Mouse (Mus musculus): ENCODE data around the gene Rab31. TPM values are rescaled to one million over a fixed set of nuclear protein-coding genes. Genes with fewer than 3 reads are reported as not detected.

Rab31 gene
- polyA plus RNA-seq, 1 experiment from 2014 or later: 32.0 TPM

DNA sequence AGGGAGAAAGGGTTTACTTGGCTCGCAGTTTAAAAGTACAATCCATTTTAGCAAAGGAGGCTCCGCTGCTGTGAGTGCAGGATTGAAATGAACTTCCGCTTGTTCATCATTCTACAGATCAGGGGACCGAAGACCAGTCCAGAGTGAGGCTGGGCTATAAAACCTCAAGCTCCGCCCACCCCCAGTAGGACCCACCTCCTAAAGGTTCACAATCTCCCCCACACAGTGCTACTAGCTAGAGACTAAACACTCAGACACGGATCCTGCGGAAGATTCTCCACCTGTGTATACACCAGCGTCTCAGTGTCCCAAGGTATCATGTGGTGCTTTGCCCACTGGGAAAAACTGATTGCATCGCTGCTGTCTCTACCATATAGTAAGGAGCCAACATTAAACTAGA, 40.8 kb downstream of the Rab31 start:
- no peak for ATAC-seq (ENCODE audit: insufficient read depth, low FRiP score, low read depth)
- Histone ChIP-seq H3K27me3 (replicated peaks) (no peaks in the 10 kb centered on the region), H3K4me3 (replicated peaks) (no peak overlapping the region), H3K9ac (no peak overlapping the region), H3K27ac (no peak overlapping the region), H3K9me3 (no peaks in the 10 kb centered on the region), H3K36me3 (no peaks in the 10 kb centered on the region), H3K4me2 (no peak overlapping the region), H3K4me1 (no peaks in the 10 kb centered on the region)
- 86% methylated on average over 9 of the region's 9 CpGs for WGBS

DNA sequence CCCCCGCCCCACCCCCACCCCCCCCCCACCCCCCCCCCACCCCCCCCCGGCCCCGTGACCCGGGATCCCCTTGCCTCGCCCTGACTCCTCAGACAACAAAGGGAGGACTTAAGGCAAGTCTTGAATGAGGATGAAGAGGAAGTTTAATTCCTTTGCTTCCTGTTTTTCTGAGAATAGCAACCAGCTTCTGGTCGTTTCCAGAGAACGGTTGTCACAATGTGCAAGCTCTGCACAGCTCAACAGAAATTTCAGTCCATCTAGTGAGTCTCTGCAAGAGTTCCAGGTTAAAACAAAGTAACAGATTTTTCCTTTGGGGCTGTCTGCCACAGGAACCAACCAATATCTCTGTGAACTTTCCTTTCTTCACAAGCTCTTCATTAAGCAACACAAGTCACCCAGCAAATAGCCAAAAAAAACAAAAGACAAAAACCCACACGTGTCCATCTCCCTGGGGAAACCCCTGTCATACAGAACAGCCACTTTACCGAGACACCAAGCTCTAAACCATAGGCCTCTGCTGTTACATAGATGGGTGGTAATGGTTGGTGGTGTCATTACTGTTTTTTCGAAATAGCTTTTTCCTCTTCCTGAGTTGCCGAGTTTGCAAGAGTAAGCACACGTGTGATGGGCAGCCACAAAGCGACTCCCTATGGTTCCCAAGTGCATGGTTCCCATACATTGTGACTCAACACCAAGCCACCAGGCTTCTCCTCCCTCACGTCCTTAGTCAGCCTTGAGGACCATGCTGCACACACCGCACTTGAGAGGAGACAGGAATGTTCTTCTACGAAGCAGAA, 42.4 kb downstream of the Rab31 start:
- Histone ChIP-seq H3K27me3 (replicated peaks) (no peaks in the 10 kb centered on the region), H3K9me3 (no peaks in the 10 kb centered on the region), H3K4me2 (no peak overlapping the region), H3K36me3 (no peaks in the 10 kb centered on the region), H3K4me3 (replicated peaks) (no peak overlapping the region), H3K4me1 (no peaks in the 10 kb centered on the region), H3K27ac (0 out of 2 replicates have a peak overlapping the region, but pooled peaks have one; percentile 40), H3K9ac (no peak overlapping the region)
- ATAC-seq (ENCODE audit: insufficient read depth, low FRiP score, low read depth): no peak
- WGBS: 75% methylated on average over 15 of the region's 16 CpGs

DNA sequence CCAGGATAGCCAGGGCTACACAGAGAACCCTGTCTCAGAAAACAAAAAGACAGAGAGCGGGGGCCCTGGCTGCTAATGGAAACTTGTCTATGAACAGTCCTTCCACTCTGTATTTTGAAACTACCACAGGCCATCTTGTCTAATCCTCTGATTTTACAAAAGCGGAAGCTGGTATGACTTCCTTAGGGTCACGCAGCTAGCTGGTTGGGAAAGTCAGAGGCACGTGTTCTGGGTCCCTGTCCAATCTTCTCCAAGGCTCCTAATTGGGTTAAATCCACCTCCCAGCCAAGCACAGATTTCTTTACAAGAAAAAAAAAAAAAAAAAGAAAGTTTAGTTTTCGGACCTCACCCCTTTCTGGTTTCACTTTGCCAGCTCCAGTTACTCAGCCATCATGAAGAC, 45.8 kb downstream of the Rab31 start:
- Histone ChIP-seq H3K27me3 (replicated peaks) (no peaks in the 10 kb centered on the region), H3K4me3 (replicated peaks) (no peak overlapping the region), H3K9me3 (no peaks in the 10 kb centered on the region), H3K4me1 (no peaks in the 10 kb centered on the region), H3K4me2 (no peak overlapping the region), H3K36me3 (no peaks in the 10 kb centered on the region), H3K27ac (no peak overlapping the region), H3K9ac (no peak overlapping the region)
- no peak for ATAC-seq (ENCODE audit: insufficient read depth, low FRiP score, low read depth)
- 82% methylated on average over 5 of the region's 5 CpGs for WGBS

DNA sequence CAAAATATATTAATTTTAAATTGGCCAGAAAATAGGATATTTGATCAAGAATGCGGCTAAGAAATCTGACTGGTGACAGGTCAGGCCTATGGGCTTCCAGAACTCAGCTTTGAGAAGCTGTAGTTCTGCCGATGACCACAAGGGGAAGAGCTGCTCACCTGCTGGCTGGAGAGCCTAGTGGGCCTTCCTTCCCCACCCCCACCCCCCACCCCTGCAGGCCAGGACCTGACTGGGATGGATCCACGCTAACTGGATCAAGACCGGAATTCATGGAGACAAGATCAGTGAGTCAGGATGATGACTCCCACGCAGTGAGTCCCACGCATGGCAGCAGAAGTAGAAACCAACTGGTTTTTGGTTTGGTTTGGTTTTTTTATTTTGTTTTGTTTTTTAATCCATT, 46.3 kb downstream of the Rab31 start:
- H3K4me1 ChIP-seq: no peaks in the 10 kb centered on the region
- no peak overlapping the region for H3K4me2 ChIP-seq
- no peak overlapping the region for H3K27ac ChIP-seq
- no peaks in the 10 kb centered on the region for H3K9me3 ChIP-seq
- H3K27me3 ChIP-seq (replicated peaks): no peaks in the 10 kb centered on the region
- H3K9ac ChIP-seq: no peak overlapping the region
- WGBS: 80% methylated on average over 6 of the region's 6 CpGs
- no peaks in the 10 kb centered on the region for H3K36me3 ChIP-seq
- no peak overlapping the region for H3K4me3 ChIP-seq (replicated peaks)
- no peak for ATAC-seq (ENCODE audit: insufficient read depth, low FRiP score, low read depth)

DNA sequence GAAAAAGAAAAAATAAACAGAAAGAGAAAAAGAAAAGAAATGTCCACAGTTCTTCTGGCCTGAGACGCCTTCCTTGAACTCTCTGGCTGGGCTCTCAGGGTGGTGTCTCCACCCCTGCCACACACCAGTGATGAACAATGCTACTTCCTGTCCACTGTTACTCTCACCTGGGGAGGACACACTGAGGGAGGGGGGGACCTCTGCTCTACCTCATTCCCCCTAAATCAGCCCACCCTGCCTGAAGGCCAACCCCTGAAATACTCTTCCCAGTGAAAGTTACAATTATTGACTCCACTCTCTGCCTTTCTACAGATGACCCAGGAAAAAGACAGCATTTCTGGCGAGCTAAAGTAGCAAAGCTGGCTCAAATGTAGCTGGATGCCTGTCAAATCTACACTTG, 46.7 kb downstream of the Rab31 start:
- no peak for ATAC-seq (ENCODE audit: insufficient read depth, low FRiP score, low read depth)
- no peak overlapping the region for H3K27ac ChIP-seq
- 82% methylated on average over 2 of the region's 2 CpGs for WGBS

DNA sequence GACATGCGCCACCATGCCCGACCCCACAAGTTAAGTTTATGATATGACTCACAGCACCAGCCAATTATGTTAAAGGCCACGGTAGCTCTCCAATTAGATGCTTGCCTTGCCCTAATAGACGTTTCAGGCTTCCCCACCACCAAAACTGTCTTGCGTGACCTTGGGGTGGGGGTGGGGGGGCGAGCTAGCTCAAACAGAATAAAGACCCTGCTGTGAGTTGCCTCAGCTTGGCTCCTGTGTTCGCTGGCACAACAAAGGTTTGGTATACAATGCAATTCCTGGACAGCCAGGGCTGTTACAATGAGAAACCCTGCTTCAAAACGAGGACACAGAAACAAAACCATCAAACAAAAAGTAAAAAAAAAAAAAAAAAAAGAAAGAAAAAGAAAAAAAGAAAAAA, 47.2 kb downstream of the Rab31 start:
- H3K9me3 ChIP-seq: no peaks in the 10 kb centered on the region
- no peak overlapping the region for H3K27ac ChIP-seq
- H3K9ac ChIP-seq: no peak overlapping the region
- no peaks in the 10 kb centered on the region for H3K27me3 ChIP-seq (replicated peaks)
- ATAC-seq (ENCODE audit: insufficient read depth, low FRiP score, low read depth): no peak
- 71% methylated on average over 8 of the region's 8 CpGs for WGBS
- no peaks in the 10 kb centered on the region for H3K36me3 ChIP-seq
- no peak overlapping the region for H3K4me2 ChIP-seq
- no peak overlapping the region for H3K4me3 ChIP-seq (replicated peaks)
- H3K4me1 ChIP-seq: no peaks in the 10 kb centered on the region

More for the DNA sequence above, 46.7 kb downstream of the Rab31 start:
- Histone ChIP-seq H3K9me3 (no peaks in the 10 kb centered on the region), H3K9ac (no peak overlapping the region), H3K27me3 (replicated peaks) (no peaks in the 10 kb centered on the region), H3K4me1 (no peaks in the 10 kb centered on the region), H3K36me3 (no peaks in the 10 kb centered on the region), H3K4me3 (replicated peaks) (no peak overlapping the region), H3K4me2 (no peak overlapping the region)

DNA sequence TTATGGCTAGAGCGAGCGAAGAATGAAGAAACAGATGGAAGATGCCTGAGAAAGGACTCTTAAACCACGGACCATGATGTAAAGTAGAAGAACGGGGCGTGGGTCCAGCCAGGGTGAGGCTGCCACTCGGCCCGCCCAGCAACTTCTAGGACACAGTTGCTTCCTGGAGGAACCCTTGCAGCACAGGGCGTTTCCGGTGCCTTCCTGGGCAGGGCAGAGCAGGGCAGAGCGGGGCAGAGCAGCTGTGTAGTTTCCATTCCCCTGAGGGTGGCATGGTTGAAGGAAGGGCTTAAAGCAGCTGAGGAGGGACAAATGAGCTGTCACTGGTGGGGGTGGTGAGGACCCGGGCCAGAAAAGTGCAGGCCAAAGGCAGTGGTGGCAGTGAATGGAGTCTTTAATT, 48.3 kb downstream of the Rab31 start:
- 77% methylated on average over 11 of the region's 11 CpGs for WGBS
- Histone ChIP-seq H3K9me3 (no peaks in the 10 kb centered on the region), H3K27me3 (replicated peaks) (no peaks in the 10 kb centered on the region), H3K9ac (no peak overlapping the region), H3K4me1 (no peaks in the 10 kb centered on the region), H3K4me3 (replicated peaks) (no peak overlapping the region), H3K27ac (peak overlapping the region; percentile 16; the same call in 1 of the 2 replicates), H3K36me3 (no peaks in the 10 kb centered on the region), H3K4me2 (no peak overlapping the region)
- ATAC-seq (ENCODE audit: insufficient read depth, low FRiP score, low read depth): peak; percentile 50; the same call in 1 of the 2 replicates

DNA sequence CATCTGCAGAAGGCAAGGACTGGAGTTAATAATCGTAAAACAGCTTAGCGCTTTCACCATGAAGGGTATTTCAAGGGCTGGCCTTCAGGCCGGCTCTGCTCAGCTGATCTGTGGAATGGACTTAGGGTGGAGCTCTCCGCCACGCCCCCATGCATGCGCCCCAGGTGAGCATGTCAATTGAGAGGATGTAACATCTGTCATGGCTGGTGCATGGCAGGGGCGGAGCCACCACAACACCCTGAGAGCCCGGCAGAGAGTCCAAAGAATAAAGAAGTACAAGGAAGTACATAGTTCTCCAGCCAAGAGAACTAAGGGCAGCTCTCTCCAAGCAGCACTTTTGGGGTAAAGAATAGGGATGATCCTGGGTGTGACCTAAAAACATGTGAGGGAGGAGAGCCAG, 48.9 kb downstream of the Rab31 start:
- H3K4me2 ChIP-seq: no peak overlapping the region
- H3K4me3 ChIP-seq (replicated peaks): no peak overlapping the region
- H3K27ac ChIP-seq: peak overlapping the region; percentile 16; the same call in 1 of the 2 replicates
- ATAC-seq (ENCODE audit: insufficient read depth, low FRiP score, low read depth): 0 out of 2 replicates have a peak, but pooled peaks have one; percentile 43
- no peaks in the 10 kb centered on the region for H3K27me3 ChIP-seq (replicated peaks)
- 84% methylated on average over 8 of the region's 8 CpGs for WGBS
- no peaks in the 10 kb centered on the region for H3K4me1 ChIP-seq
- H3K9ac ChIP-seq: no peak overlapping the region
- H3K36me3 ChIP-seq: no peaks in the 10 kb centered on the region
- no peaks in the 10 kb centered on the region for H3K9me3 ChIP-seq

DNA sequence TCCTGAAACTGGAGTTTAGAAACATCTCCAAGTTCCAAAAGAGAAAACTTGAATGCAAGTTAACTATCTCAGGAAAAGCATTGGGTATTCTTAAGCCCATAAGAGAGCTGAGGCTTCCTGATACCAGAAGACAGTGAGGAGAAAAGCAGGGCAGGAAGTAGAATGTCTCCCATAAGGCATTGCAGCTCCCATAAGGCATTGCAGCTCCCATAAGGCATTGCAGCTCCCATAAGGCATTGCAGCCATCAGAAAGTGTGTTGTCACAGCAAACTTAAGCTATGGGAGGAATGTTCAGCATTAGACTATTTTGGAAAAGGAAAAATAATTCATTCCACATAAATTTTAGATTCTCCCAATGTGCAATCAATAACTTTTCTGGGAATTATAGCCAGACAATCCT, 51.2 kb downstream of the Rab31 start:
- H3K4me2 ChIP-seq: no peak overlapping the region
- ATAC-seq (ENCODE audit: insufficient read depth, low FRiP score, low read depth): no peak
- H3K4me1 ChIP-seq: no peaks in the 10 kb centered on the region
- no peaks in the 10 kb centered on the region for H3K36me3 ChIP-seq
- no peaks in the 10 kb centered on the region for H3K9me3 ChIP-seq
- no peak overlapping the region for H3K9ac ChIP-seq
- H3K4me3 ChIP-seq (replicated peaks): no peak overlapping the region
- H3K27me3 ChIP-seq (replicated peaks): no peaks in the 10 kb centered on the region
- no peak overlapping the region for H3K27ac ChIP-seq

DNA sequence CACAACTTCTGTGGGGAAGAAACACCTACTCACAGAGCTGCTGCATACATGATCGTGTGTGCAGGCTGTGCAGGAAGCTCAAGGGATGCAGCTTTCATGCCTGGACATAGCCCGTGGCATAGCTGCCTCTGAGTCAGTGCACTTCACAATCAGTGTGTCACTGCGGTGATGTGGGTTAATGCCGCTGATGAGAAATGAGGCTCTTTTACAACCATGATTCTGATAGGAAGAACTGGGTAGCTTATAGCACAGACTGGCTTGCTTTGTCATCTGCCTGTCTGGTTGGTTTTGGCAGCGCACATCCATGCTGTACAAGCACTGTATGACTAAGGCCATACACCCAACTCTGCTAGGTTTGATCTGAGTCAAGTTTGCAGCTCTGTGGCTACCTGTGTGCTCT, 52.7 kb downstream of the Rab31 start:
- no peak overlapping the region for H3K4me2 ChIP-seq
- no peak for ATAC-seq (ENCODE audit: insufficient read depth, low FRiP score, low read depth)
- no peaks in the 10 kb centered on the region for H3K9me3 ChIP-seq
- H3K4me3 ChIP-seq (replicated peaks): no peak overlapping the region
- H3K27me3 ChIP-seq (replicated peaks): no peaks in the 10 kb centered on the region
- H3K9ac ChIP-seq: no peak overlapping the region
- H3K36me3 ChIP-seq: no peaks in the 10 kb centered on the region
- H3K27ac ChIP-seq: no peak overlapping the region
- H3K4me1 ChIP-seq: no peaks in the 10 kb centered on the region
- 93% methylated on average over 5 of the region's 5 CpGs for WGBS

DNA sequence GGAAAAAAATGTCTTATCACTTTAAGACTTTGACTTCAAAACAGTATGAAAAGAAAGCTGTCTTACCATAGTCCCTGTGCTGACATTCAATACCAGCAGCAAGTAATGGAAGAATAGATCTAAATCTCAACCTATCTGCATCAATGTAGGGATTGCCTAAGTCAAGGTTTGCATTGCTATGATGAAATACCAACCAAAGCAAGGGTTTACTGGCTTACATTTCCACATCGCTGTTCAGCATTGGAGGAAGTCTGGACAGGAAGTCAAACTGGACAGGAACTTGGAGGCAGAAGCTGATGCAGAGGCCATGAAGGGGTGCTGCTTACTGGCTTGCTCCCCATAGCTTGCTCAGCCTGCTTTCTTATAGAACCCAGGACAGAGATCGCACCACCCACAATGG, 54.0 kb downstream of the Rab31 start:
- no peak overlapping the region for H3K27ac ChIP-seq
- H3K9ac ChIP-seq: no peak overlapping the region
- no peaks in the 10 kb centered on the region for H3K9me3 ChIP-seq
- no peaks in the 10 kb centered on the region for H3K27me3 ChIP-seq (replicated peaks)
- no peak overlapping the region for H3K4me3 ChIP-seq (replicated peaks)
- no peaks in the 10 kb centered on the region for H3K4me1 ChIP-seq
- ATAC-seq (ENCODE audit: insufficient read depth, low FRiP score, low read depth): no peak
- no peaks in the 10 kb centered on the region for H3K36me3 ChIP-seq
- 91% methylated on average over 2 of the region's 2 CpGs for WGBS
- no peak overlapping the region for H3K4me2 ChIP-seq

DNA sequence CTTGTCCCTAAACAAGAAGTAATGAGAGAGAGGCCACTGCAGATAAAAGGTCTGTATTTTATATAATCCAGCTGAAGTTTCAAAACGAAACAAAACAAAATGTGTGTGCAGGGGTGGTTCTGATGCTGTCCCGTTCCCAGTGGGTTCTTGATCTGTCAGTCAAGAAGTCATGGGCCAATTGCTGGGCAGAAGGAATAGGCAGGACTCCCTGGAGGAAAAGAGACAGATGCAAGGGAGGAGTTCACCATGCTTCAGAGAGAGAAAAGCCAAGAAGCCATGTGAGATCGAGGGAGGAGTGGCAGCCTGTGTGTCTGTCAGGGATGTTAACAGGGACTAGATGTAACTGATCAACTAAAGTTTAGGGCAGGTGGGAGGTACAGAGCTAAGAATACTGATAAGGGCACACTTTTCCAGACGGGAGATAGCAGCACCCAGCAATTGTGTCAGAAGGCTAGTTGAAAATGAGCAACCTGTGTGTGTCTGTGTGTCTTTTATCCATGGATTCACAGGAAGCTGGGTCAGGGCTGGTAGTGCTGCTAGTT, 54.8 kb downstream of the Rab31 start:
- Histone ChIP-seq H3K9me3 (no peaks in the 10 kb centered on the region), H3K27me3 (replicated peaks) (no peaks in the 10 kb centered on the region), H3K9ac (no peak overlapping the region), H3K4me2 (no peak overlapping the region), H3K4me1 (no peaks in the 10 kb centered on the region), H3K4me3 (replicated peaks) (no peak overlapping the region), H3K36me3 (no peaks in the 10 kb centered on the region), H3K27ac (no peak overlapping the region)
- no peak for ATAC-seq (ENCODE audit: insufficient read depth, low FRiP score, low read depth)
- WGBS: 72% methylated on average over 4 of the region's 4 CpGs

Data from stomach, embryonic 15.5 days (tissue).